Mouse (Mus musculus) heart, adult 2 months (tissue): ENCODE measurements around the gene Fstl1. TPM values are rescaled to one million over a fixed set of nuclear protein-coding genes. Genes with fewer than 3 reads are reported as not detected.

Experiments used
- DNase-seq, 2 experiments: peaks; one replicate each; pipeline ENCODE4 v3.0.0; 2021
- H3K27ac ChIP-seq: fragments of 200-600 bp; 2 replicates; pipeline ENCODE4 v1.8.1; 2022
- H3K27me3 ChIP-seq: fragments of 200-500 bp; 2 replicates; pipeline ENCODE4 v1.6.1; 2012; ENCODE audit warnings: mild to moderate bottlenecking, low read length, inconsistent platforms, mixed read lengths; ENCODE audit not compliant: control insufficient read depth, insufficient read depth
- H3K36me3 ChIP-seq: fragments of 200-500 bp; 2 replicates; pipeline ENCODE4 v1.6.1; 2012; ENCODE audit warnings: low read length, inconsistent platforms; ENCODE audit not compliant: control insufficient read depth, insufficient read depth
- H3K4me1 ChIP-seq: fragments of 200-500 bp; 2 replicates; pipeline ENCODE4 v1.6.1; 2011; ENCODE audit warnings: low read length; ENCODE audit not compliant: control insufficient read depth, insufficient read depth
- H3K4me3 ChIP-seq: fragments of 200-600 bp; 2 replicates; pipeline ENCODE4 v1.8.1; 2022
- H3K79me2 ChIP-seq: fragments of 200-500 bp; replicated peaks from 2 replicates; pipeline ENCODE4 v1.6.1; 2012; ENCODE audit warnings: mild to moderate bottlenecking, inconsistent platforms, low read length, moderate library complexity, mixed read lengths; ENCODE audit not compliant: control insufficient read depth, insufficient read depth
- H3K9ac ChIP-seq: fragments of 200-500 bp; 2 replicates; pipeline ENCODE4 v1.6.1; 2012; ENCODE audit warnings: low read depth, mild to moderate bottlenecking, control low read depth, inconsistent platforms, low read length, mixed read lengths
- CTCF ChIP-seq: fragments of 200-600 bp; IDR thresholded peaks from 2 replicates; pipeline ENCODE4 v1.8.1; 2022; ENCODE audit warnings: antibody characterized with exemption, mild to moderate bottlenecking, moderate library complexity
- EP300 ChIP-seq: fragments of 200-500 bp; IDR thresholded peaks from 2 replicates; pipeline ENCODE4 v1.6.1; 2011; ENCODE audit warnings: low read depth, low read length, control low read depth; ENCODE audit not compliant: insufficient read depth
- POLR2A ChIP-seq: fragments of 200-500 bp; IDR thresholded peaks from 2 replicates; pipeline ENCODE4 v1.6.1; 2011; ENCODE audit warnings: mild to moderate bottlenecking, low read depth, low read length, control low read depth; ENCODE audit not compliant: insufficient read depth
- WGBS: fragments of 180-500 bp; shearing (Covaris S2); methylation state at CpG from one replicate; pipeline ENCODE4 v1.1.7; 2018; 5-methylcytosine and 5-hydroxymethylcytosine counted together
- intact Hi-C: fragments of 180-260 bp; cut with DNase I; formaldehyde crosslinking; loops from one replicate; pipeline ENCODE4 v1.15.1; 2025
- polyA plus RNA-seq: library from polyadenylated mRNA; depleted of rRNA; stranded (reverse); fragments of >200 nt; gene quantifications from 2 replicates; pipeline ENCODE4 v1.2.3, GENCODE M21; 2012
- total RNA-seq, 2 experiments: library from RNA; stranded (reverse); gene quantifications; 2 replicates each; pipeline ENCODE4 v1.2.3; 2021

The Fstl1 gene
- total and polyA plus RNA-seq, 3 experiments, result 39.7 to 57.6 (median 43.6) TPM

- DNase-seq, result no peak
- Histone ChIP-seq H3K4me3 (no peak overlapping the region), H3K27me3 (no peaks in the 10 kb centered on the region), H3K36me3 (no peaks in the 10 kb centered on the region), H3K79me2 (no peaks in the 10 kb centered on the region), H3K4me1 (no peaks in the 10 kb centered on the region), H3K9ac (no peak overlapping the region), H3K27ac (no peak overlapping the region)
- intact Hi-C loops, result no loop called here
- TF ChIP-seq EP300 (no peak), CTCF (no peak), POLR2A (no peak)
- 68% methylated on average over 2 of the region's 2 CpGs for WGBS
Measured at GRCm38 (mm10) chr16:37801097-37801496, 24.4 kb downstream of the Fstl1 start.

DNA sequence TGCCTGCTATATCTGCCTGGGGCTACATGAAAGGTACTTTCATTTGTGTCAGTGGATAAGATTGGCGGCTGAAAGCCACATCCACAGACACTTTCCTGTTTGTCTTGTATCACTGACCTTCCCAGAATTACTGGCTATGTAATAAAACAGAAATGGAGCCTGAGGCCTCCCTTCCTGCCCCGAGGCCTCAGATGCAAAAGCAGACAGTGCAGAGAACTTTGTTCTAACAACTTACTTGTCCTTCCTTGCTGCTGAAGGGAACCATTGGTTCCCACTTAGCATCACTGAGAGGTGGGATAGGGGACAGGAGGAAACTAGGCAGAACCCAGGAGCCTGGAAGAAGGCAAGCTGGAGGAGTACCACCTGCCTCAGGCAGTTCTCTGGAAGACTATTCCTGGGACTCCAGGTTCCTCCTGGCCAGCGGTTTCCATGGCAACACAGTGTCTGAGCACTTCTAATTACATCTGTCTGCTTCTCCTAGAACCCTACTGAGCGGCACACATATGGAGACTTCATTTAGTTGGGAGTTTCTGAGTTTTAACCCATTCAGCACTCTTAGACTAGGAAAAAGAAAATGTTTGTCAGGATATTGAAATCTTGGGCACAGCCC, 26.1 kb downstream of the Fstl1 start:
- no peak overlapping the region for H3K27ac ChIP-seq
- no peak overlapping the region for H3K9ac ChIP-seq
- H3K36me3 ChIP-seq, result no peaks in the 10 kb centered on the region
- no peaks in the 10 kb centered on the region for H3K79me2 ChIP-seq
- H3K27me3 ChIP-seq, result no peaks in the 10 kb centered on the region
- DNase-seq, result no peak
- WGBS, result 76% methylated on average over 4 of the region's 4 CpGs
- no peaks in the 10 kb centered on the region for H3K4me1 ChIP-seq
- TF ChIP-seq EP300 (no peak), POLR2A (no peak), CTCF (no peak)
- no peak overlapping the region for H3K4me3 ChIP-seq
- intact Hi-C loops, result no loop called here

GRCm38 (mm10) chr16:37803387-37803950, 26.8 kb downstream of the Fstl1 start:
- Histone ChIP-seq H3K36me3 (no peaks in the 10 kb centered on the region), H3K4me3 (no peak overlapping the region), H3K9ac (no peak overlapping the region), H3K4me1 (no peaks in the 10 kb centered on the region), H3K27ac (no peak overlapping the region), H3K79me2 (no peaks in the 10 kb centered on the region), H3K27me3 (no peaks in the 10 kb centered on the region)
- no peak for DNase-seq
- 88% methylated on average over 9 of the region's 9 CpGs for WGBS
- intact Hi-C loops, result no loop called here
- TF ChIP-seq EP300 (no peak), CTCF (no peak), POLR2A (no peak)

- H3K4me1 ChIP-seq, result peaks cover 9% of the 10 kb centered on the region
- H3K36me3 ChIP-seq, result peaks cover 3% of the 10 kb centered on the region; the same call in 1 of the 2 replicates
- no peaks in the 10 kb centered on the region for H3K27me3 ChIP-seq
- no peaks in the 10 kb centered on the region for H3K79me2 ChIP-seq
- no peak overlapping the region for H3K9ac ChIP-seq
- no peak overlapping the region for H3K4me3 ChIP-seq
- no peak for DNase-seq
- no peak for TF ChIP-seq EP300
- TF ChIP-seq POLR2A, result no peak
- TF ChIP-seq CTCF, result no peak
- peak overlapping the region; percentile 20; the same call in 1 of the 2 replicates for H3K27ac ChIP-seq
- 52% methylated on average over 3 of the region's 3 CpGs for WGBS
- intact Hi-C loops, result no loop called here
Measured at GRCm38 (mm10) chr16:37805746-37806495, 29.2 kb downstream of the Fstl1 start.

DNA sequence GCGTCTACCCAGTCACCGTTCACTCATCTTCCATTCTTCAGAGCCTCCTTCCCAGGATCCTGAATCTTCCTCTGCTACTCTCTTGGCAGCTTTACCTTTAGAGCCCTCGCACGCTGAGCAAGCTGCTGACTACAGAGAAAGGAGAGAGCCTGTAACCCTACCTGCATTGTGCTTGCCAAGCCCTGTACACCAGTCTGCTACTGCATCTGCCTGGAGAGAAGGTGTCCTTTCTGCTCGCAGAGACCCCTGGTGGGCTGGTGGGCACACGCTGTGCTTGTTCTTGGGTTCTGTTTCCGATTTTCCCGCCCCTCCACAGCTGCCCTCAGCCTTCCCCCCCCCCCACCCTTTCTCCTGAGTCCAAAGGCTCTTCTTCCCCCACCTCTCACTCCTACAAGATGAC, 30.6 kb downstream of the Fstl1 start:
- H3K4me1 ChIP-seq, result peaks cover 11% of the 10 kb centered on the region
- no peak overlapping the region for H3K9ac ChIP-seq
- DNase-seq, result no peak
- no peaks in the 10 kb centered on the region for H3K27me3 ChIP-seq
- no peaks in the 10 kb centered on the region for H3K79me2 ChIP-seq
- intact Hi-C loops, result no loop called here
- WGBS, result 89% methylated on average over 8 of the region's 8 CpGs
- no peak overlapping the region for H3K4me3 ChIP-seq
- TF ChIP-seq POLR2A (no peak), CTCF (no peak), EP300 (no peak)
- peaks cover 3% of the 10 kb centered on the region; the same call in 1 of the 2 replicates for H3K36me3 ChIP-seq
- H3K27ac ChIP-seq, result no peak overlapping the region
